Mouse (Mus musculus): ENCODE results near the gene Klf13.

Klf13 gene

DNA sequence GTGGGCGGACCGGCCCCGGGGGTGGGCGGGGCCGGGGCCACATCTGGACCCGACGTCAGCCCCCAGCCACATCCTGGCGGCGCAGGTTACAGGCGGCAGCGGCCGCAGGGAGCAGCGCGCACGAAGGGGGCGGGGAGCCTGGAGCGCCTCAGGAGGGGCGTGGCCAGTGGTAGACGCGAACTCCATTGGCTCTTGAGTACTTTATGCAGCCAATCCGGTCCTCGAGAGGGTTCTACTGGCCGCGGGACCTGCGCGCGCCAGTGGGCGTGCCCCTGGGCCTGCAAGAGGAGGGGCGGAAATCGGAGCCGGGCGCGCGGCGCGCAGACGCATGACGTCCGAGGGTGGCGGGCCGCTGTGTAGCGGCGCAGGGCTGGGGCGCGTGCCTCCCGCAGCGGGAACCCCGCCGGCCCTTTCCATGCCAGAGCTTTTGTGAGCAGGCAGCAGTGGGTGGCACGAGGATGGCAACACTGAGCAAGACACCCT, at the start of gene Klf13:
TSS of gene Klf13 (minus strand) at position 2 of the 483 bp plus-strand sequence.
- DNase-seq, result peak; percentile 97 to 98

DNA sequence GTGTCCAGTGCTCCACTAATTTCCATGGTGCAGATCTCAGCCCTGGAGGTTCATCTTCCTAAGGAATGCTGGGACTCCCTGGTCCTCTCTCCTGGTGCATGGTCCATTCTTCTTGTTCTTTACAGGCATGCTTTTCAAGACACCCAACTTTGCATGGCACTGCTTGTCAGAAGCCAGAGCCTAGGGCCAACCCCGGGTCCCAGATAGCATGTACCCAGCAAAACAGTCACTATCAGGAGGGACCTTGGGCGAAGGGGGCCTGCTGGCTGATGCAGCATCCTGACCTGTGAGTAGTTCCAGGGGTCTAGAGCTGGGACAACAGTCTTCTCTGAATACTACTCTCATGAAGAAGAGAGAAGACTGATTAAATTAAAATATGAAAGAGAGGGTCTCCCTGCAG, 49.7 kb upstream of the Klf13 start:
- no peak for DNase-seq

DNA sequence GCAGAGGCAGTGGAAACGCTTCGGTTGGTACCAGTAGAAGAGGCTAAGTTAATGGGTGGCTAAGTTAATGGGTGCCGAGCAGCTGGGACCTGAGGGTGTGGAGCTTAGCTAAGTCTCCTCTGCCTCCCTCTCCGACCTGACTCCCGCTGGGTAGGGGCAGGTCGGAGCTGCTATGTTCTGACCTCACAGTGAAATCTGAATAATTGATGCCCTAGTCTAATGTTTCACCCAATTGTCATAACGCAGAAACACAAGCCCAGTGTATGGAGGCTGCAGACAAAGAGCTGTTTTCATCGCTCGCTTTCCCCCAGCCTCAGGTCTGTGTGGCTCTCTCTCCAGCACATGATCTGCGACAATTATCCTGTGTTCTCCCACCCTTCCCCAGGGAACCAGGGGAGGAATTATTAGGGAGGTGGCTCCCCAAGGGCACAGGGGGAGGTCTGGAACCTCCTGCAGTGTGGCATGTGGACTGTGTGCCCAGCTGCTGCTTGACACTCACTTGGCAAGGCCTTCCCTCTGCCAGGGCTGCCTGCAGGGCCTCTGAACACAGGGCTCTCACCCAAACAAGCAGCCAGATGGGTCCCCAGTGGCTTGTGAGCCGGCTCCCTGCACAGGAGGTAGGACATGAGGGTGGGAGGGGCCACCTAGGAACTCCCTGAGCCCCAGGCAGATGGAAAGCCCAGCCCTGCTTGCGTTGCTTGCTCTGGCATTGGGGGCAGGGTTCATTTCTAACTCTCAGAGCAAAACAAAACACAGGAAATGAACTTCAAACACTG, 47.9 kb upstream of the Klf13 start:
- DNase-seq, result no peak

DNA sequence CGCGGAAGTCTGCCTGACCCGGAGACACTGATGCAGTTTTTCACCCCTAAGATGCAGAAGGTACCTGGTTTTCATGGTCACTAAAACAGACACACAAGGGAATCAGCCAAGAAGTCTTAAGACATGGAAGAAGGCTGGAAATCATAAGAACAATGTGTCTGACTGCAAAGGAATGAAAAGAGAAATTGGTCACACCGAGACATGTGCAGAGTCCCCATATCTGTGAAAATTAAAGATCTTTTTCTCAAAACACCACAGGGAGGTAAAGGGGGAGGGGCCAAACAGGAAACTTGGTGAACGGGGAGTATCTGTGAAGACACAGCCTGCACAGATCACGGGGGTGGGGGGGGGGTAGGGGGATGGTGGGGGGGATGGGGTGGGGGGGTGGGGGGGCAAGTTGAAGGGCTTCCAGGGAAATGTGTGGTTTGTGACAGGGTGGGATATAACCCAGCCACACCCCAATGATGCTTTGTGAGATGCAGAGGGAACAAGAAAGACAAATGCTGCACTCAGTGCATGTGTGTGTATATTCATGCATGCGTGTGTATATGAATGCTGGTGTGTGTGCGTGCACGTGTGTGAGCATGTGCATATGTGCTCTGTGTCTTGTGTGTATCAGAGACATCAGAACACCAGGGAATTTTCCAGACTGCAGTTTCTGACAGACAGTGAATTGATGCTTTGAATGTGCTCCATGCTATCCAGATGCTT, 47.1 kb upstream of the Klf13 start:
- no peak for DNase-seq

DNA sequence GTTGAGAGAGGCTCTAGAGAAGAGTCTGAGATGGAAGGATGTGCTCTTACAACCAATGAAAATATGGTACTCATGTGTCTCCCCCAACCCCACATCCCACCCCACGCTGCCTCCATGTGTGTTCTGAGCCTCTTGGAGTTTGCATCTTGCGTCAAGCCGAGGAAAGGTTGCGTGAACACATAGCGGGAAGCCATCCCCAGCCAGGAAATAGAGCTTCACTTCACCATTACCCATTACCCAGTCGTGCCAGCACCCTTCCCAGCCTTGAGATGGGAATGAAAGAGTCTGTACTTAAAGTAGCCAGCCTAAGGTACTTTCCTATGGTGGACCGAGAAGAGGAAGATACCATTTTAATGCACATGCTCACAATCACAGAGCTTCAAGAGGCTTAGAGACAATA, 46.6 kb upstream of the Klf13 start:
- no peak for DNase-seq

DNA sequence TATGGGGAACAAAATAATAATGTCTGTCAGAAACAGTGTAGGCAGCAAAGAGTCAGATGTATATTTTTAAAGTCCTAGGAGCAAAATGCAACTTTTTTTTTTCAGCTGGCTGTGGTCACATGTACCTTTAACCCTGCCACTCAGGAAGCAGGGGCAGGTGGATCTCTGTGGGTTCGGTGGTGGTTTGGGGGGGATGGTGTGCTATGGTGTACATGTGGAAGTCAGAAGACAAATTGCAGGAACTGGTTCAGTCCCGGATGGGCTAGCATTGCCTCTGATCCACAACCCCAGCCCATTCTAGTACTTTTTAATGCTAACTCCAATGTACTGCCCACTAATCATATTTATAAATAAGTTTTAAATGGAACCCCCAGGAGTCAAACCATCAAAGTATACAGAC, 45.6 kb upstream of the Klf13 start:
- peak; percentile 50 to 58 for DNase-seq

DNA sequence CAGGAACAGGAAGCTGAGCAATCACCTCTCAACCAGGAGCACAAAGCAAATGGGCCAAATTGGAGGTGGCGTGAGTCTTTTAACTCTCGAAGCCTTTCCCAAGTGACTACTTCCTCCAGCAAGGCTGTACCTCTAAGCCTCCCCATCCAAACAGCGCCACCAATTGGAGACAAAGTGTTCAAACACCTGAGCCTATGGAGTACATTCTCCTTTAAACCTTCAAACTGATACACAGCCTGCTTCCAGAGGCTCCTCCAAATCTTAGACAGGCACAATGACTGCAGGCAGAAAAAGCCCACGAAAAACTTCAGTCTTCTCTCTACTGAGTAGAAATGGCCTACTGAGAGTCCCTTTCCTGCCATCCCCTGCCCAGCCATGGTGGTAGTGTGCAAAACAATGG, 38.9 kb upstream of the Klf13 start:
- DNase-seq, result no peak

DNA sequence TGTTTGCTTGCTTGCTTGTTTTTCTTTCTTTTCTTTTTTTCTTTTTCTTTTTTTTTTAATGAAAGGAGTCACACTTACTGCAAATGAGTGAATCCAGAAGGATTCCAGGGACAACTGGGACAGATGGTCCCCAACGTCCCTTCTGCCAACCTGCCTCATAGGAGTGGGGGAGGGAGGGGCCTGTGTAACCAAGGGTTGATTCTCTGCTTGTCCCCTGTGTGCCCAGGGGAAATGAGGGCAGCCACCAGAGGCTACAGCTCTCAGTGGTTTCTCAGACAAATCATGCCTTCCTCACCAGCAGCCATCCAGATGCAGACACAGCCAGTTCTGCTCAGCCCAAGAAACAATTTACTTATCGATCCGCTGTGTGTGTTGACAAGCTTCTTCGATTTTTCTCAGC, 32.3 kb upstream of the Klf13 start:
- peak; percentile 21 to 38 for DNase-seq

DNA sequence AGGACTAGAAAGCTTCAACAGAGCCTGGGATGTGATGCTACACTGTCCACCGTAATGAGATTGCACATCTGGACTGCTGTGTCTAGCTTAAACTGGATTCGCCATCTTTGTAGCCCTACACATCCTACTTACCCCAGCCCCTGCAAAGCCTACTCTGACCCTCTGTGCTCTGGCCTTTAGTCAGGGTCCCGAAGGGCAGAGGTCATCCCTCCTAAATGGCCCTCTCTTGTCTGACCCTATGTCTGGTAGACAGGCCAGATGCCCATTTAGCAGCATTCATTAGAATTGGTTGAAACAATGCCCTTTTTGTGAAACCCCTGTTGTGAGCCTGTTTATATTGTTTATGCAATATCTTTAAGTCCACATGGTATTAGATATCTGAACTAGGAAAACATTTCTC, 31.2 kb upstream of the Klf13 start:
- DNase-seq, result no peak

DNA sequence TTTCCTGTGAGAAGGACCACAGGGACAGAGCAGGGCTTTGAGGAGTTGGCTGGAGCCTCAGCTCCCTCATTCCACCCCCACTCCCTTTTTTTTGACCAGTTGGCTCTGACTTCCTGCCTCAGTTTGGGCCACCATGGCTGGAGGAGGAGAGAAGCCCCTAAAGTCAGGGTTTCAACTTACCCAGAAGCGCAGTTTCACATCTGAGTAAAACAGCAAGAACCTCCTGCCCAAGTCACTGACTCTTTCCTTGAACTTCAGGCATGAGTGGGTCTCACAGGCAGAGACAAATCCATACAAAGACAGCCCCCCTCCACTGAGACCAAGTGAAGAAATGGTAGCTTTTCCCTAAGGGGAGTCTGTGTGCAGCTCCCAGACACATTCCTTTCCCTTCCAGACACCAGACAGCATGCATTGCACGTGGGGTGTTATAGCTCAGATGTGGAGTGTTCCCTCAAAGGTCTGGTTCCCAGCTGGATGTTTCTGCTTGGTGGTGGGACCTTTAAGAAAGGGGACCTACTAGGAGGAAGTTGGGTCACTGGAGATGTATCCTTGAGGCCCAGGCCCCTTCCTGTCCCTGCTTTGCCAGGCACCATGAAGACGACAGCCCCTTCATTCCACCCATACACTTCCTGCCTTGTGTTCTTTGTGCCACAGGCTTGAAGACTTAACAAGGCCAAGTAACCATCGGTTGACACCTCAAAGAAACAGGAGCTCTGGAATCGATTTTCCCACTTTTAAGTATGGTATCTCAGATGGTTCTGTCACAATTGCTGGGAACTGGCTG, 27.1 kb upstream of the Klf13 start:
- DNase-seq, result no peak

DNA sequence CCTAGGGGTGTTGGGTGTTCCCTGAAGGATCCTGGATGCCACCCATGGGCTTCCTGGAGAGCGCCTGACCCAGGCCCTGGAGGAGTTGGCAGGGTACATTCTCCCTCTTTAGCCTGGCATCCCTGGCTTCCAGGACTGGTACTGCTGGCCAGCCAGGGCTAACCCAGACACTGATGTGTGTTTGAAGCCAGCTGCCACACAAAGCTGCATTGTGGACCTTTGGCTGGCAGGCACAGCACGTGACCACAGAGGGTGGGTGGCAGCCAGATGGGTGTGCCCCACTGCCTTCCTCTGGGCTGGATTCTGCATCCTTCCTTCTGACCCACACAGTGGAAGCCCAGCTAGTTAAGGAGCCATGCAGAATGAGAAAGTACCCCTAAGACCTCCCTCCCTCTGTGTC, 26.4 kb upstream of the Klf13 start:
- DNase-seq, result no peak

DNA sequence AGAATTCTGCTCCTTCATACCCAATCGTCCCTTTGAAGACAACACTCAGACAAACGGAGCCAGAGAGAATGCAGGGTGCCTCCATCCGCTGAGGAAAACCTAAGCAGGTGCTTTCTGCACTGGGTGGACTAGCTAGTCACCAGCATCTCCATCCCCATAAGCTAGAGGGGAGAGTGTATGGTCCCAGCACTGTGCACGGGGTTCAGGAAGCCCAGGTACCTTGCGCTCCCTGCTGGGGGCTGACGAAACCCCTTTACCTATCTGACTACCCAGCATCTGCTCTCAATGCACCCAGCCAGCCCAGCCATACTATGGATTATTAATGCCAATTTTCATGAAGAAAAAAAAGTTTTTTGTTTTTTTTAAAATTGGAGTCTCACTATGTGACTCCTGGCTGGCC, 25.4 kb upstream of the Klf13 start:
- no peak for DNase-seq

DNA sequence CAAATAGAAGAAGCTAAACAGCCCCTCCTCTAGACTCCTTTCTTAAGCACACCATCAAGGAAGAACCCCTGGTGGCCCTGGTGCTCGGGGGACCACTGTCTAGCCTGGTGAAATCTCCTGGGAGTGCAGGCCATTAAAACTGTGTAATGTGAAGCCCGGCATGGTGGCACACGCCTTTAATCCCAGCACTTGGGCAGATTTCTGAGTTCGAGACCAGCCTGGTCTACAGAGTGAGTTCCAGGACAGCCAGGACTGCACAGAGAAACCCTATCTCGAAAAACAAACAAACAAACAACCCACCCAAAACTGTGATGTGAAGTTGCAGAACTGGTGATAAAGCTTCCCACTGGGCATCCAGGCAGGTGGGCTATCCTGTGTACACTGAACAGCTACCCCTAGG, 24.9 kb upstream of the Klf13 start:
- no peak for DNase-seq

DNA sequence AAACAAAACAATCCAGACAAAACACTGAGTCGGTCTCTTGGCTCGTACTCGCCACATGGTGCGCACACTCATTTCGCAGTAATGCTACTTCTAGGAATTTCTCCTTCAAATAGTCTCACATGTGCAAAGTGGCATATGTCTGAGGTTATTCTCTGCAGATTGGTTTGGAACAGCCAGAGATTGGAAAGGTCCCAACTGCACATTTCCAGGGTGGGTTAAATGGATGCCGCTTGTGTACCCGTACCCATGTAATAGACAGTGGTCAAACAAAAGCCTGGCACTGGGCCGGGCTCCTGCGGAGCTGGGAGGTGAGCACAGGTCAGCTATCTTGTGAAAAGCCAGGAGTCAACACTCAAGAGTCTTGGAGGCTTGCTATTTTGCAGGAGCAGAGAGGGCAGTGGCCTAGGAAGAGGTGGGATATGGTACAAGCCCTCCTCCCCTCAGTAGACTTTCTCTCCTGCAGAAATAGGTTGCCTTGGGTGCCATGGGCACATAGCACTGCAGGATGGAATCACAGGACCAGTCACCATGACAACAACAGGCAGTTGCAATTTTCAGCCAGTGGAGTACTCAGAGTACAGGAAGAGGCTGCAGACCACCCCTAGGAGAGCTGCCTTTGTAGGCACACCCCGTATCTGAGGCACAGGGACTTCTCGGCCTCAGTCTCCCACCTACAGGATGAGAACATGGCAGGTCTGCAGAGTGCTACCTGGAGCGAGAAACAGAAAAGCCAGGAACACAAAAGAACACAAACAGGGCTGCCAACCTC, 19.3 kb upstream of the Klf13 start:
- no peak for DNase-seq

DNA sequence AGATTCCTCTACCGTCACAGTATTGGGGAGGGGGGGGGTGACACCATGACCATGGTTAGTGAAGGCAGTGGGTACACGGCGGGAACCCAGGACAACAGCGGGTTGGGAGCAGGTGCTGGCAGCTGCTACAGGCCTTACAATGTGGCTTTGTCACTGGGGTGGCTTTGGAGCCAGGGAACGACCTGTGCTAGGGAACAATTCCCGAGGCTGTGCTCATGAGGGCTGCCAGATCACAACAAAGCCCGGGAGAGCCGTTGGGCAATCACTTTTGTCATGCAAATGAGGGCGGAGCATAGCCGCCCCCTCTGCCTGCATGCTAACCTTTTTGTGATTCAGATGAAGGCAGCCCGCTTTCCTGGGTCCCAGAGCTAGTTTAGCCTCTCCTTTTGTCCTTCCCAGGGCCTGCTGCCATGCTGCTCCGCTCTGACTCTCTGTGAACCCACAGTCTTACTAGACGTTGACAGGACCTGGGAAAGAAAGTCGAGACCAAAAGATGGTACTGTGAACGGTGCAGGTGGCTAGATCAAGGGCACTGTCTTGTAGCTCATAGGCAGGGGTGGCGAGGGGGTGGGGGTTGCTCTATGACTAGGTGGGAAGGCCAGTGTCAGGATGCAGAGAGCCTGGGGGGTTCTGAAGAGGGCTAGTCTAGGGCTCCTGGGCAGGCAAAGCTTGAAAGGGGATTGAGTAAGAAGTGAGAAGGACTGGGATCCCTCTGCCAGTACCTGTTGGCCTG, 18.4 kb upstream of the Klf13 start:
- DNase-seq, result no peak

DNA sequence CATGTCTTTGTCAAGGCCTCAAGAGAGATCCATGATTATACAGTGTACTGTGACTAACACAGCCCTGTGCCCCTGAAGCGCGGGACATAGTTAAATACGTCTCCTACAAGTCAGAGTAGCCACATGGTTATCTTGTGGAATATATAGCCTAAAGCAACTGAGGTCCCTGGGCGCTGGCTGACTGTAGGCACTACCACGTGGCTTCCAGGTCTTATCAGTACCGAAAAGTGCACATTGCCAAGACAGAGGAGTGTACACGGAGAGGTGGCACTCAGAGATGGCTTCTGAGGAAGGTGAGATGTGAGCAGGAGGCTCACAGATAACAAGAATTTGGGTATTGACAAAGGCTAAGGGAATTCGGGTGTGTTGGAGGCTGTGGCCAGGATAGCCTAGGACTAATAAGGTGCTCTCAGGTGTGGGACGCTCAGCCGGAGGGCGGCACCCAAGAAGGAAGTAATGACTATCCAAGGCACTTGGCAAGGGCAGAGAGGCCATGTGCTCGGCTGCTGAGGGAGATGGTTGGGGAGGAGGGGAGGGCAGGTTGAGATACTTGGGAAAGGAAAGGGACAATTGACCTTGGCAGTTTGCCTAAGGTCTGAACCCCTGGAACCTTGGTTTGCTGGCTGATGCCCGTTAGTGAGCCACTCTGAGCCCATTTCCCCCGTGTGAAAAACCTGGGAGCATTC, 17.6 kb upstream of the Klf13 start:
- no peak for DNase-seq

DNA sequence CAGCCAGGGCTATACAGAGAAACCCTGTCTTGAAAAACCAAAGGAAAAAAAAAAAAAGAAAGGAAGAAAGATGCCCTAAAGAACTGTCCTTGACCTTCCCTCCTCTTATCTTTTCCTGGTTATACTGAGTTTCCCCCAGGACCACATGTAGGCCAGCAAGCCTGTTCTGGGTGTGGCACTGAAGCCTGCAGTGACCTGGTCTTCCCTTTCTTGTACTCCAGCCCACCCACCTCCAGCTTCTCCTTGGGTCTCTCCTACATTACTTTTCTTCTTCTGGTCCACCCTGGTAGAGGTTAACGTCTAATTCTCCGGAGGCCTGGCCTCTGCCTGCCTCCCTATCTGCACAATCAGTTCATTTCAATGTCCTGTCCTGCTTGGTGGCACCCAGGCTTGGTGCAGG, 16.7 kb upstream of the Klf13 start:
- no peak for DNase-seq

DNA sequence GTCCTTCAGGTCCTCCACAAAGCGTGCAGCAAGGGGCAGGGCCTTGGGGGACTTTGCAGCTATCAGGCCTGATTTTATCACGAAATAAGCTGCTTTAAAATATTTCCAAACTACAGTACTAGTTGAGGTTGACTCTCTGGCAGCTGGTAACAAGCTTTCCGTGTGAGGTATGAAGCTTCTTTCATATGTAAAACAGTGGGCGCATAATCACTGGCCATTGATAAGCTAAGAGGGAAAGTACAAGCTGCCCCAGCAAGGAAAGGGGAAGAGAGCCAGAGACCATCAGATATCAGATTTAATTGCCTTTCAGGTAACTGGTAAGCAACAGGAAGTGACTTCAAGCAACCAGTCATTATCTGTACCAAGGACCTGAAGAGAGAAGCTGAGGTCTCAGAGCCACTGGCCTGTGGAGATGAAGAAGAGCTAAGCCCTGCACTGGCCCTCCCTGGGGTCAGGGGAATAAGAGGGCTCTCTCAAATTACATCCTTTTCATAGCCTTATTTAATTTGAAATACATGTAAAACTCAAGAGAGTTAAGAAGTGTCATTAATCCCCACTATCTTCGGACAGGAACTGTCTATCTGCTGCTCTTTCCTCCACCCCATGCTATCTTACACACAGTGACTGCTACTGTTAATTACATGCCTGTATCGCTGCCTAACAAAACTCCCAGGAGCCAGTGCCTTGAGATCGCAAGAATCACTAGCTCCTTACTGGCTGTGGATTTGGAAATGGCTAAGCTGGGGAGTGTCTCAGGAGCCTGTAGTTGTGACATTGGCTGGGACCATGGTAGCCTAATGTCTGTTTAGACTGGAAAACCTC, 13.6 kb upstream of the Klf13 start:
- DNase-seq, result peak; percentile 15 to 28

DNA sequence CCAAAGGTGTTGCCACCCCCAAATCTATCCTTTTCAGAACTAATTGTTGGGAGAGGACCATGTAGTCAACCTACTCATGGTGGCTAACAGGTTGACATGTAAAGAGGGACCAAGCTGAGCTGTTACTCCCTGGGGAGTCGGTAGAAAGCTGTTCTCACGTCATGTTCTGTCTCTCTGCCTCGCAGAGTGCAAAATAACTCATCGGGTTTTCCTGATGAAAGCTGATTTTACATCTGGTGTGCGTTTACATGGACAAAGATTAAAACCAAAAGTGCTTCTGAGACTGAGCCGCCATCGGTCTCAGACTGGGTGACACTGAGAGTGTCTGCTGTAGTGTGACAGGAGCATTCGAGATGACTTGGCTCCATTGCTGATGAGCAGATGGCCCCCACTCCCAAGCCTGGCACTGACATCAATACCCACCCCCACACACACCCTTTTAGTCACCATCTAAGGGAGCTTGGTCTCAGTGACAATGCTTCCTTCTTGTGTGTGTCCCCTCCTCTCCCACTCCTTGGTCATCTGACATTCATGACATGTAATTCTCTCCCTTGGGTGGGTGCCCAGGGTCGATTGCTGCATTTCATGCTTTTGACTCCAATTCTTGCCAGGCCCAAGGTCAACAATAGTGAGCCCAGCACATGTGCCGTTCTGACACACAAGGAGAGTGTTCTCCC, 12.4 kb upstream of the Klf13 start:
- no peak for DNase-seq

DNA sequence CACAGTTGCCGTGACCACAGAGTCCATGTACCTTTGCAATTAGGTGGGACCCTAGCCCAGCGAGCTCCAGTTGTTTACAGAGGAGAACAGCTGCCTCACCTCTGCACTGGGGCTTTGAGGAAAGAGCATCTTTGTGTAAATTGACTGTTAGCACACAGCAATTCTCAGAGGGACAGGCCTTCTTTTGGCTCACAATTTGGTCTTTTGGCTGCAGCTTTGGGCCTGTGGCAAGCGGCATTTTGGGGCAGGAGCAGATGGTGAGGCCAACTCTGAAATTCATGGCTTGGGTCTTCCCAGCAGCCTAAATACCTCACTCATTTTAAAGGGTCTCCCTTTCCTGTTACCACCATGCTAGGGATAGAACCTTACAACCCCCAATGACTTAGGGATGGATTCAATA, 10.5 kb upstream of the Klf13 start:
- no peak for DNase-seq

Data from B cell, adult 2 months (primary cell).